Mouse (Mus musculus) myocyte (in vitro differentiated cells): ENCODE data around the gene Atxn2.

Source experiments
- POLR2A ChIP-seq: IDR thresholded peaks from one replicate; pipeline ENCODE4 v1.6.1; 2011; ENCODE audit warnings: low read depth, mild to moderate bottlenecking, control low read depth, moderate library complexity; ENCODE audit not compliant: insufficient read length
- TCF12 ChIP-seq: IDR thresholded peaks from one replicate; pipeline ENCODE4 v1.6.1; 2011; ENCODE audit warnings: mild to moderate bottlenecking, control low read depth; ENCODE audit not compliant: poor library complexity, insufficient read depth, severe bottlenecking

DNA sequence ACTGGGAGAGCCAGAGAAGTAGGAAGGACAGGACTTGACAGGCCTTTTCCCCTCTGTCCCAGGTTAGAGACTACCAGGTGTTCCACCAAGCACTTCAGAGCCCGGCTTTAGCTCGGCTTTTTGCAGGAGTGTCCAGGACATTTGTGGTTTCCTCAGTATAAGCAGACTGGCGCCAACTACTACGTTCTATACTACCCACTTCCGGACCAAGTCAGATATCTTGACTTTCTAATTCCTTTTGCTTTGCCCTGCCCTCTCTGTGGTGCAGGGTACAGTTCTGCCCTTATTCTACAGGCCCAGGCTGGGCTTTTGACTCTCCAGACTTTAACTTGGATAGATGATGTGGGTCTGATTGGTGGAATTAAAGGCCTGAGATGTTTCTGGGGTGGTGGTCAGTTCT lies 108.4 kb downstream of the Atxn2 start:
- no peak for TF ChIP-seq TCF12
- no peak for TF ChIP-seq POLR2A
